Mouse (Mus musculus) lung, postnatal 0 days (tissue): ENCODE results near the gene Tmem213. TPM values are rescaled to one million over a fixed set of nuclear protein-coding genes. Genes with fewer than 3 reads are reported as not detected.
A peak's percentile ranks its signal among the peaks of the same experiment; 100 is the strongest.

ENCODE experiments used
- ATAC-seq: fragments of 200-750 bp; cut with Nextera tagmentation; 2 replicates; pipeline ENCODE4 v1.8.0; 2017; ENCODE audit warnings: moderate library complexity
- DNase-seq: peaks from one replicate; pipeline ENCODE4 v3.0.0-alpha.2; 2016; ENCODE audit warnings: low spot score
- H3K27ac ChIP-seq: fragments of 300-500 bp; sonication (generic); 2 replicates; pipeline ENCODE4 v1.5.1; 2014; ENCODE audit warnings: antibody characterized with exemption, mild to moderate bottlenecking, low read length, mixed read lengths
- H3K27me3 ChIP-seq: fragments of 300-500 bp; sonication (generic); replicated peaks from 2 replicates; pipeline ENCODE4 v1.6.1; 2014; ENCODE audit warnings: low read length, mixed read lengths; ENCODE audit not compliant: insufficient read depth
- H3K36me3 ChIP-seq: fragments of 300-500 bp; sonication (generic); 2 replicates; pipeline ENCODE4 v1.6.1; 2014; ENCODE audit warnings: low read length, mixed read lengths; ENCODE audit not compliant: insufficient read depth
- H3K4me1 ChIP-seq: fragments of 300-500 bp; sonication (generic); 2 replicates; pipeline ENCODE4 v1.6.1; 2014; ENCODE audit warnings: antibody characterized with exemption, low read depth, low read length, mixed read lengths; ENCODE audit not compliant: insufficient read depth
- H3K4me2 ChIP-seq: fragments of 300-500 bp; sonication (generic); replicated peaks from 2 replicates; pipeline ENCODE4 v1.6.1; 2014; ENCODE audit warnings: low read depth, mild to moderate bottlenecking, low read length, moderate library complexity, mixed read lengths
- H3K4me3 ChIP-seq: fragments of 300-500 bp; sonication (generic); 2 replicates; pipeline ENCODE4 v1.5.1; 2014; ENCODE audit warnings: low read depth, low read length
- H3K9ac ChIP-seq: fragments of 300-500 bp; sonication (generic); replicated peaks from 2 replicates; pipeline ENCODE4 v1.6.1; 2014; ENCODE audit warnings: low read depth, mild to moderate bottlenecking
- H3K9me3 ChIP-seq: fragments of 300-500 bp; sonication (generic); 2 replicates; pipeline ENCODE4 v1.6.1; 2016; ENCODE audit warnings: low read length, mixed read lengths
- CTCF ChIP-seq: IDR thresholded peaks from 2 replicates; pipeline ENCODE4 v1.5.1; 2016; ENCODE audit warnings: antibody characterized with exemption, mild to moderate bottlenecking
- EP300 ChIP-seq: IDR thresholded peaks from 2 replicates; pipeline ENCODE4 v1.6.1; 2016; ENCODE audit warnings: antibody characterized with exemption, mild to moderate bottlenecking, control low read depth
- WGBS: fragments of 180-500 bp; shearing (Covaris S2); extraction: QIAGEN DNeasy Blood & Tissue Kit; methylation state at CpG from one replicate; pipeline ENCODE4 v1.1.7; 2014; 5-methylcytosine and 5-hydroxymethylcytosine counted together
- polyA plus RNA-seq: library from polyadenylated mRNA; unstranded; fragments of >200 nt; fragmentation: Nextera tagmentation; extraction: Ambion mirVana; gene quantifications from 2 replicates; pipeline ENCODE4 v1.2.1, GENCODE M21; 2015

The Tmem213 gene
- polyA plus RNA-seq, 1 experiment from 2014 or later: 99.1 TPM

- 61% methylated on average over 5 of the region's 5 CpGs for WGBS
- no peak overlapping the region for H3K4me2 ChIP-seq
- ATAC-seq: peak; percentile 71
- DNase-seq: no peak
- no peaks in the 10 kb centered on the region for H3K4me1 ChIP-seq
- no peak for TF ChIP-seq EP300
- TF ChIP-seq CTCF: no peak
- 0 out of 2 replicates have a peak, but pooled peaks cover 3% of the 10 kb centered on the region for H3K36me3 ChIP-seq
- H3K9me3 ChIP-seq: no peaks in the 10 kb centered on the region
- no peaks in the 10 kb centered on the region for H3K27me3 ChIP-seq
- H3K9ac ChIP-seq: no peak overlapping the region
- no peak overlapping the region for H3K27ac ChIP-seq
- H3K4me3 ChIP-seq: no peak overlapping the region
Observed at GRCm38 (mm10) chr6:38072137-38072796, 36.8 kb upstream of the Tmem213 start.

DNA sequence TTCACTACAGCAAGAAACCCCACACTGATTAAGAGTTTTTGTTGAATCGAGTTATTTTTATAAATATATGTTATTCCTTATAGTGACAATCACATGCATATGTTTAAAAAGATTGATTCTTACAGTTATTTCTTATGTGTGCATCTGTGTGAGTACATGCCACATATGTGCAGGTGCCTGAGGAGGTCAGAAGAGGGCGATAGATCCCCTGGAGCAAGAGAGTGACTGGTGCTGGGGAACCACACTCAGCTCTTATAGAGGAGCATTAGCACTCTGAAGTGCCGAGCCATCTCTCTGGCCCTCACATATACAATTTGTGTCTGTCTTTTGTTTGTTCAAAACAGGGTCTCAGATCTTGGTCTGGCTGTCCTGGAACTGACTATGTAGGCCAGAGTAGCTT lies 35.5 kb upstream of the Tmem213 start:
- WGBS: 87% methylated on average over 3 of the region's 3 CpGs
- H3K27ac ChIP-seq: no peak overlapping the region
- H3K36me3 ChIP-seq: 0 out of 2 replicates have a peak, but pooled peaks cover 3% of the 10 kb centered on the region
- TF ChIP-seq EP300: no peak
- TF ChIP-seq CTCF: no peak
- H3K4me3 ChIP-seq: no peak overlapping the region
- no peak overlapping the region for H3K4me2 ChIP-seq
- H3K9me3 ChIP-seq: no peaks in the 10 kb centered on the region
- H3K27me3 ChIP-seq: no peaks in the 10 kb centered on the region
- DNase-seq: no peak
- no peak overlapping the region for H3K9ac ChIP-seq
- no peaks in the 10 kb centered on the region for H3K4me1 ChIP-seq
- no peak for ATAC-seq

DNA sequence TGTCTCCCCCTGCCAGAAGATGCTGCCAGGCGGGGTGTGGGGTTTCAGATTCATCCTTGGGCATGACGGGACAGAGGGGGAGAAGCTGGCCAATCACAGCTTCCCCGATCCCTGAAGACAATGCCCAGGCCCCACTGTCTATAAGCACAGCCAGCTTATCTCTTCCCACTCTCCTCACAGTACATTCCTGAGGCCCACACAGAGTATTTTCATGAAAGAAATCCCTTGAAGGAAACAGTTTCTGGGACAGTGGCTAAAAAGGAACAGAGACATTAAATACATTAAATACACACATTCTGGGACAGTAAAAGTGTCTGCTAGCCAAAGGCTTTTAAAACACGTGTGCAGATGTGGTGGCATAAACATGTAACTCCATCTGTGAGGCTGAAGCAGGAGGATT lies 28.7 kb upstream of the Tmem213 start:
- Histone ChIP-seq H3K27ac (no peak overlapping the region), H3K9ac (no peak overlapping the region), H3K4me3 (no peak overlapping the region), H3K27me3 (no peaks in the 10 kb centered on the region), H3K4me1 (peaks cover 6% of the 10 kb centered on the region), H3K9me3 (no peaks in the 10 kb centered on the region), H3K4me2 (no peak overlapping the region), H3K36me3 (no peaks in the 10 kb centered on the region)
- no peak for ATAC-seq
- TF ChIP-seq CTCF: no peak
- no peak for TF ChIP-seq EP300
- no peak for DNase-seq
- 53% methylated on average over 4 of the region's 4 CpGs for WGBS

DNA sequence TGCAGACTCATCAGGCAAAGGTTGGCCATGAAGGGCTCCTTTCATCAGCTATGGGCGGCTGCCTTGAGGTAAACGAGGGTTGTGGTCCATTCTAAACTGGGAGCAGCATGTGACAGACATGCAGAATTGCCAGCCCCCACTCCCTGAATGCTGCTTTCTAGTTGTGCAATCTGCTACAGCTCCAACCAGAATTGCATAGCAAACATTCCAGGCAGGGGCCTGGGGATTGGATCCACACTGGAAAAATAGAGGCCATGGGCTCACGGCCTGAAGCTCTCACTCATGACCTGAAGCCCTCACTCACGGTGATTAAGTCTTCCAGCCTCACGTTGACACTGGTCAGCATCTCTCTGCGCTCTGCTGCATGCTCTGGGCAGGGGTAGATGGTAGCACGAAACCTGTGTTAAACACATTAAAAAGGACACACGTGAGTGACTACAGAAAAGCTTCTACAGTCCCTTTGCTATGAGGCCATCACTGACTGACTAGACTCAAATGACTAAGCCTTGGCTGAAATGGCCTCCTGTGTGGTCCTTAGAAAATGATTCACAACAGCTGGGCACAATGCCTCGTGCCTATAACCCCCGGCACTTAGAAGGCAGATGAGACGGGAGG lies 27.2 kb upstream of the Tmem213 start:
- peak; percentile 60 for DNase-seq
- no peak overlapping the region for H3K4me2 ChIP-seq

GRCm38 (mm10) chr6:38083204-38083603 lies 25.9 kb upstream of the Tmem213 start:
- peaks cover 6% of the 10 kb centered on the region for H3K4me1 ChIP-seq
- no peak overlapping the region for H3K4me2 ChIP-seq
- no peaks in the 10 kb centered on the region for H3K27me3 ChIP-seq
- H3K9me3 ChIP-seq: no peaks in the 10 kb centered on the region
- H3K36me3 ChIP-seq: no peaks in the 10 kb centered on the region
- ATAC-seq (peak; percentile 51), DNase-seq (peak; percentile 31)
- no peak overlapping the region for H3K9ac ChIP-seq
- H3K4me3 ChIP-seq: no peak overlapping the region
- TF ChIP-seq EP300: no peak
- TF ChIP-seq CTCF: no peak
- WGBS: 41% methylated on average over 4 of the region's 4 CpGs
- H3K27ac ChIP-seq: no peak overlapping the region

More for the DNA sequence above, 27.2 kb upstream of the Tmem213 start:
- no peak overlapping the region for H3K9ac ChIP-seq
- no peak for TF ChIP-seq EP300
- no peak for TF ChIP-seq CTCF
- H3K27me3 ChIP-seq: no peaks in the 10 kb centered on the region
- H3K9me3 ChIP-seq: no peaks in the 10 kb centered on the region
- H3K27ac ChIP-seq: peak overlapping the region; percentile 57
- WGBS: 45% methylated on average over 11 of the region's 11 CpGs
- peak; percentile 66 for ATAC-seq
- no peaks in the 10 kb centered on the region for H3K36me3 ChIP-seq
- peaks cover 6% of the 10 kb centered on the region for H3K4me1 ChIP-seq
- no peak overlapping the region for H3K4me3 ChIP-seq

- ATAC-seq (no peak), DNase-seq (no peak)
- Histone ChIP-seq H3K4me1 (no peaks in the 10 kb centered on the region), H3K36me3 (no peaks in the 10 kb centered on the region), H3K4me3 (no peak overlapping the region), H3K27ac (no peak overlapping the region), H3K9me3 (no peaks in the 10 kb centered on the region), H3K9ac (no peak overlapping the region), H3K27me3 (no peaks in the 10 kb centered on the region), H3K4me2 (no peak overlapping the region)
- TF ChIP-seq EP300 (no peak), CTCF (no peak)
- WGBS: 70% methylated on average over 9 of the region's 9 CpGs
Observed at GRCm38 (mm10) chr6:38087242-38088026, 21.6 kb upstream of the Tmem213 start.
